Mouse (Mus musculus): ENCODE data around the gene P3h2.

The P3h2 gene

DNA sequence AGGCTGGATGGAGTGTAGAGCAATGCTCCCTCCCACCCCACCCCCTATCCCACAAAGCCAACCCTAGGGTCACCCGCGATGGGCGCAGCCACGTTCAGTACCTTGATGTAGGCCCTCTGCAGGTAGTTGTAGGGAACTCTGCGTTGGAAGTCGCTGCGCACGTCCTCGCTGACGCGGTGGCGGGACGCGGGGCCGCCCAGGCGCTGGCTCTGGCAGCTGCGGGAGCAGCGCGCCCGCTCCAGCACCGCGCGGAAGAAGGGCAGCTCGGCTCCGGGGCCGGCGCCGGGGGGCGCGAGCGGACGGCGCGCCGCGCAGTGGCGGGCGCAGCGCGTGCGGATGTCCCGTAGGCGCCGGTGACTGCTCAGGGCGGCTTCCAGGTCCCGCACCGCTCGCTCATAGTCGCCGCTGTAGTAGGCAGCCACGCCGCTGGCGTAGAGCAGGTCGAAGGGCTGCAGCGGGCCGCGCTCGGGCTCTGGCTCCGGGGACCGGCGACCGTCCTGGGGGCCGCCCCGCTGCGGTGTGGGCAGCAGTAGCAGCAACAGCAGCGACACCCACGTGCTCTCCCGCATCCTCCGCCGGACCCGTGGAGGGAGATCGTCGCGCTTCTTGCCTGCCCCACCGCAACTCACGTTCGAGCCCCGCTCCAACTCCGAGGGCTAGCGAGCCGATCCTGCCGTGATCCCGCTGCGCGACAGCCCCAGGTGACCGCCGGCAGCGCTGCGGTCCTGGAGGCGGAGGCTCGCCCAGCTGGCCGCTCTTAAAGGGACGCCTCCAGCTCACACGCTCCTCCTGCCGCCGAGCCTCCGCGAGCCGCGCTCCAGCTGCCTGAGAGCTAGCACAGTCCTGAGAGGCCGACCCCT lies at the start of gene P3h2:
Gene P3h2 (minus strand): TSS at position 670 of the 860 bp plus-strand sequence.
- peak; percentile 75 for DNase-seq

DNA sequence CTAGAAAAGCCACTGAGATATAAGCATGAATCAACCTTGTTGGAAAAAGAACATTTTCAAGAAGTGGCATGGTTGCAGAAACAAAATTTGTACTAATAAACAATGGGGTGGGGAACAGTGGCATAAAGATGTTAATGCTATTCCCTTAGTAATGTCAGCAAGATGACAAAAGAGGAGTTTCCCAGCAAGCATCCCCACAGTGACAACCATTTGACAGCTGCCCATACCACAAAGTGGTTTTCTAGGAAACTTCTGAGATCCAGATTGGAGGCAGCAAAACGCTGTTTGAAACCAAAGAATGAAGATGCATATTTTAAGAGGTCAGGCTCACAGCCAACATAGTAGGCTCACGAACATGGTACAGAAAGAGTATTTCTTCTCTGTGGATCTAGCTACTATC lies 46.7 kb upstream of the P3h2 start:
- no peak for DNase-seq

DNA sequence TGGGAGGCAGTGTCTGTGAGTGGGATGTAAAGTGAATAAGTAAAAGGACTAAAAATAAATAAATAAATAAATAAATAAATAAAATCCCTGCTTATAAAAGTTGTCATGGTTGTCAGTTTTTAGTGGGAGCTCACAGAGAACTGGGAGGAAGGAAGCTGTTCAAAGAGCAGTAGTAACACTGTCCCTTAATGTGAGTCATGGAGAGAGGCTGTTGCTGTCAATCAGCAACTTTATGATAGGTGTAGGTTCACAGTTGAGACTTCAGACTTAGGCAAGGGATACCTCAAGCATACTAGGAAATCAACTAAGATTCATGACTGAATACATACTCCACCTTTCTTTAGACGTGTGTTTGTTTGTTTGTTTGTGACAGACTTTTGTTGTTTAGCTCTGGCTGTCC lies 45.4 kb upstream of the P3h2 start:
- DNase-seq: no peak

DNA sequence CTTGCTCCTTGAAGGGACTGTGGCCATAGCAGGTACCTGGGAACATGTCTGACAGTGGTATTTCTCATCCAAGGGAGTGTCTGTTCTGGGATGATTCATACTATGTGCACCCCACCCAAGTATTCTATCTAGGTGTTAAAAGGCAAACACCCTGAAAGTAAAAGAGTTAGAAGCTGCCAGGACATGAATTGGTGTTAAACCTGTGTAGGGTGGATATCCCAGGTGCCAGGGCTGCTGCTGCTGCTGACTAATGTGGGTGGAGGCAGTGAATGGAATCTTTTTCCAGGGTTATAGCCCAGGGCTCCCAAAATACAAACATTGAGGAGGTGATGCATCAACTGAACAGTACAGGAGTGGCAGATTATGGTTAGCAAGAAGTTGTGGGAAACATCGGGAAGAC lies 41.3 kb upstream of the P3h2 start:
- DNase-seq: no peak

DNA sequence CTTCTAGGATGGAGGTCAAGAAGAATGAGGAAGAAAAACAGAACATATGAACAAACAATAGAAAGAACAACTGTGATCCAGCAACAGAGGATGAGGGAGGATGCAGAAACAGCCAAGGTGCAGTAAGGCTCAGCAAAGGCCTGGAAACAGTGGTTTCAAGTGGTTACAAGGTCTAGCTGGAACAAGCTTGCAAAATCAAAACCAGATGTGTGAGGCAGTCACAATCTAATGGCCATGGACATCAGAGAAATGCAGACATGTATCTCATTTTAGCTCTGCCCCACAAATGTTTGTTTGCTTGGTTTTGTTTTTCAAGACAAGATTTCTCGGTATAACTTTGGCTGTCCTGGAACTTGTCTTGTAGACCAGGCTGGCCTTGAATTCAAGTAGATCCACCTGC lies 25.5 kb upstream of the P3h2 start:
- no peak for DNase-seq

DNA sequence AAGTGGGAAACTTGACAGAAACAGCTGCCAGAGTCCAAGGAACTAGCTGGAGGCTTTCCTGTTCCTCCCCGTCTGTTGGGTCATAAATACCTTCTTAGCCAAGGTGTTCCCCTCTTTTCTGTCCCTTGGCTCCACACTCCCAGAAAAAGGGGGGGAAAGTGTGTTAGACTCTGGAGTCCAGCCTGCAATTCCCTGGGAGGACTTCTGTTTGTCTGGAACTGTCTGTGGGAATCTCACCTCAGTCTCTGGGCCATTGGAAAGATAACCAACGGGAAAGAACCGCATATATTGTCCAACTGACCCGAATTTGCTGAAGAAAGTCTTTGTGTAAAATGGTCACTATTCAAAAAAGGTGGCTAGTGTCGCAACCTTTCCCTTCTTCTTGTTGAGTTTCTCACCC lies 1.0 kb upstream of the P3h2 start:
- no peak for DNase-seq

DNA sequence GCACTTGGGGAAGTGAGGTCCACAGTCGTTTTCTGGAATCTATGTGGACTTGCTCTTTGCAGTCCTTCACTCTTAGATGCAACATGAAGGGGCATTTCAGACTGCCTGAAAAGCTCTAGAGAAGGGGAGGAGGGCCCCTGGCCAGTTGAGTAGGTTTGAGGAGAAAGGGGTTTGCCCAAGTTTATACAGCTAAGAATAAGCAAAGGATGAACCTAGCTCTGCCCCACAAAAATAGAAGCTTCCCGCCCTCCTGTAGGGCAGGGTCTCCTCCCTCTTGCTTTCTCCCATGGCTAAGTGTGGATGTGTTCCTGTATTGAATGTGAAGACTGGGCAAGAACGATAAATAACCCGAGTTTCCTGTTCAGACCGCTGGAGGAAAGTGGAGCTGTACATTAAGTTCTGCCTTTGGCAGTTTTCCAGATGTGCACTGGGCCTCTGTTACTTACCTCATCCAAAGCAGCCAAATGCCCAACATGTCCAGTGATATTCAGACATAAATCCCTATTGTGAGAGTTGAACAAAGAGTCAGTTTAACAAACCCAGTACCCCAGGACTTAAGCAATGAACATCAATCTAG lies 545 bp upstream of the P3h2 start:
- DNase-seq: peak; percentile 35

DNA sequence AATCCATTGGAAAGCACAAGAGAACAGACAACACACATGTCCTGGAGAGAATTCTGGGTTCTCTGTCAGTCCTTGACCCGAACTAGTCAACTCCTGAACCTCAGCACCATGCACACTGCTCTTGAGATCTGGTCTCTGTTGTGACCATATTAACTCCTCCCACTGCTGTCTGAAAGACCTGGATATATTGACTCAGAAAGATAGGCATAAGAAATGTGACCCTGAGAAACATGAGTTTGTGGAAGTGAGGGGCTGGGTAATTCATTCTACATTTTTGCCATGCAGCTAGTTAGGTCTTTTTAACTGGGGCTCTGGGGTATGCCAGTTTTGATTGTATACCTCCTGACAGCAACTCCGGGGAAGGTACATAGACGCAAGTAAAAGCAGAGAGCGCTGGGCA lies 1.3 kb downstream of the P3h2 start:
- no peak for DNase-seq

DNA sequence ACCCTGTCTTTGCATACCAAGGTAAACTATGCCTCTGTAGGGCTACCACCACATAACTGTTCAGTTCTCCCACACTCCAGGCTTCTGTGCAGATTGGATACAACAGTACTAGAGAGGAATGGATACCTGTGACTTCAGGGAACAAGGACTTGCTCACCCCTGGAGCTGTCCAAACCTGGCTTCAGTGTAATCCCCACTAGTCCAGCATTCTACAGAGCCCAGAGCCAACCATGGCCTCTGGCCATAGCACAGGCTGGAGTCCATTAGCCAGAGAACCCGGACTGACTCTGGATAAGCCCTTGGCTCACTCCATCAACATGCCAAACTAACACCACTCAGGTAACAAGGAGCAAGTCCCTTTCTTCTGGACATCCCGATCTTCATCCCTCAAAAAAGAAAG lies 2.7 kb downstream of the P3h2 start:
- peak; percentile 36 for DNase-seq

DNA sequence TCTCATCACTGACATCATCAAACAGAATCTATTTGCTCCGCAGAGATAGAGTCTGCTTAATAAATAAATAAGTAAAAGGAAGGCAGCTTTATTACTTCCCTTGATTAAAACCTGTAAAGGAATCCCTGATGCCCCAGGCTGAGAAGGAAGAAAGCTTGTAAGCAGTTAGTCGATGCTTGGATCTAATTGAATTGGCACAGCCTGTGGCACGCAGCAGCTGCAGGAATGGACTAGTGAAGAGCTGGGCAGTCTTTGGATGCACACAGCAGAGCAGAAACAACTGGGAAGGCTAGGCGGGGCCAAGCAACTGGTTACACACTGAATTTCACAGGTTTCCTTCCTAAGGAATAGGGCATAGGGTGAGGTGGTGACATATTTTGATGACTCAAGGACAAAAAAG lies 5.4 kb downstream of the P3h2 start:
- DNase-seq: no peak

DNA sequence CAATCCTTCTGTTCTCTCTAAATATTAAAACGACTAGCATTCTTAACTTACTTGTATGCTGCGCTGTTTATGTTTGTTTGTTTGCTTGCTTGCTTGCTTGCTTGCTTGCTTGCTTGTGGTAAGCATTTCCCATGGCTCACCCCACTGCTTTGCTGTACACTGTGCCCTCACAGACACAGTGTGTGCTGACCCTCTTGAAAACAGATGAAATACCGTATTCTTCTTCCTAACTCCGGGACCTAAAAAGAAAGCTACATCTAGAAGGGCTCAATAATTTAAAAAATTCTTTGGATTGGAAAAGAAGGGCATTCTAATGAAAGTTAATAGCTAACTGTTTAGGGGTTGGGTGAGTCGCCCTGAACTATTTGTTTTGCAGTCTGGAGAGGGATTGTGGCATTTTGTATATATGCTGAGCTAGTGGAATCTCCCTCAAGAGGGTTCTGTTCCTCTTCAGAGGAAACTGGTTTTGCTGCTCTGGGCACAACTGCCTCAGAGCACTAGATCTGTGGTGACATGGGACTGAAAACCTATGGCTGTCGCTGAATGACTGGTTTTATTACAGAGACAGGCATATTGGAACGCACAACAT lies 9.8 kb downstream of the P3h2 start:
- DNase-seq: no peak

DNA sequence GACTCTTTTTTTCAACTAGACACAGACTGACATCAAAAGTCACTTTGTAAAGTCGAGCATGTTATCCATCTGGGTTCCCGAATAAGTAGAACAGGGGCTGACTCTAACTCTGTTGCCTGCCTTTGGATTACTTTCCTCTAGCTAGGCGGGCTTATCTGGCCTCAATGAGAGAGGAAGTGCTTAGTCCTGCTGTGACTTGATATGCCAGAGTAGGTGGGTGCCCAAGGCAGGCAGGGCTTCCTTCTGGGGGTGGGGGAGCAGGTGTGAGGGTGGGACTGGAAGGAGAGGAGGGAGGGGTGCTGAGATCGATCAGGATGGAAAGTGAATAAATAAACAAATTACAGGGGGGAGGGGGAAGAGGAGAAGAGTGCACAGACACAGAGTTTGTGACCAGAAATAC lies 11.7 kb downstream of the P3h2 start:
- no peak for DNase-seq

DNA sequence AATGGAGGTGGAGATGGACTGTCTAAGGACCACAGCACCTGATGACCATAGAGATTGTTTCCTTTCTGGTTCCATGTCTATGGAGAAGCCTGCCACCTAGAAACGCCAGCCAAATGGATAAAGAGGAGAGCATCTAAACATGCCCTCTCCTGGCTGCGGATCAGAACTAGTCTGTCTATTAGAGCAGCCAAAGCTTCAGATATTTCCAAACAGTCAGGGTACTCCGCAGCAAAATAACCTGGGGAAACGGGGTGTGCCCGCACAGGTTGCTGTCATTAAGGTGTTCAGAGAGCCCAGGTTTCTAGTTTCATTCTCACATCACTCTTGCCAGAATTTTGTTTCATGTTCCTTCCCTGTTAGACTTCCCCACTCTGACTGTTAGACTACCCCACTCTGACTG lies 16.6 kb downstream of the P3h2 start:
- DNase-seq: no peak

DNA sequence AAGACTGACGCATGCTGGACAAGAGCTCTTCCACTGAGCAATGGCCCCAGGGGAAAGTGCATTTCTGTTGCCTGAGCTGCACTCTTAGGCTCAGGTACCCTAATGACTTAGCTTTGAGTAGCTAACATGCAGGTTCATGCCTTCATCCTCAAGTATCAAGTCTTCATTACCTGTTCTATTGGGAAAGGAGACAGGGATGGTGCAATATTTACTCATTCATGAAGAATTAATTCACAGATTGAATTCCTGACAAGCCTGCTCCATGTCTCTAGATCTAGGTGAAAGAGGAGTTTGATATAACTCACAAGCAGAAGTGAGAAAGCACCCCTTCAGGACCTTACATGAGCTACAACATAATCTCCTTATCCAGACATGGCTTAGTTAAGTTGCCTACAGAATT lies 17.3 kb downstream of the P3h2 start:
- DNase-seq: no peak

DNA sequence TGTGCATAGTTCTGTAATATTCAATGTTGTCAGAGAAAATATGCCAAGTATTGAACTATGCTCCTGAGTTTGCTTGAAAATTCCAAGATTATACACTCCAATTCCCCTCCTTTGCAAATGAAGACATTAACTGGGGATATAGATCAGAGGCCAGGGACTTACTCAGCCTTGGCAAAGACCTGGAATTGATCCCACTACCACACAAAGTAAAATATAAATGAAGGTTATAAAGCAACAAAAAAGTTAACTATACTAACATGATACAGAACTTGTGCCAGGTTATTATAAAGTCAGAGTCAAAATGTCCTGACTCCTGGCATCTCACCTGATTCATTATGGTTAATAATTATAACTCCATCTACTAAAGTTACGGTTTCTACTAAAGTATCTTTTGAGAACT lies 18.6 kb downstream of the P3h2 start:
- no peak for DNase-seq

DNA sequence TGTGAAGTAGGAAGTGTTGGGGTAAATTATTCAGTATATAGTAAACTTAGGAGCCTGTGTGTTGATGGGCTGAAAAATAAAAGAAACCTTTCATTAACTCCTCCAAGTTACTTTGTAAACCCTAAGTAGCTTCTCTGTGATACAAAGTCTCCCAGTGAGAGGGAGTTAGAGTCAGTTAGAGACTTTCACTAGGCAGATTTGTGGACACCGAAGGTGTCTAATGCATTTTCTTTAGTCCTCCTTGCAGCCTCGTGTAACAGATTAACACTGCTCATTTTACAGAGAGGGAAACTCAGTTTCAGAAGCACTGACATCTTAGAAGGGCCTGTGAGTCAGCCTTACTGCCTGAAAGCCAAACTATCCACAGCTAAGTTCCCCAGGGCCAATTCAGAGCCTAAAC lies 20.4 kb downstream of the P3h2 start:
- no peak for DNase-seq

DNA sequence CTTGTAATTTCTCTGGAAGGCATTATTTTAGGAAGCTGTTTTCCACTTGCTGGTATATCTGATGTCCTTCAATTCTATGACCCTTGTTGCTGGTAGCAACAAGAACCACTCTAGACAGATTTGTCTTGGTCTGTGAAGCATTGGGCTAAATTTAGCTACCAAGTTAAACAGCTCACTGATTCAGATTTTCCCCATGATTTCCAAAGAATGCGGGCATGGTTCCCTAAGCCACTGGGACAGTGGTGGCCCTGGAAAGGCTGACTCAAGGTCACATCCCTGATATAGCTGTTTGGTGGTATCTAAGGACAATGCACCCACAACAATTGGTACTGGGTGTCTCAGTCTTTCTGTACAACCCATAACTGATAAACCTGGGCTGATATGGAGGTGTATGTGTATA lies 22.8 kb downstream of the P3h2 start:
- DNase-seq: peak; percentile 92

DNA sequence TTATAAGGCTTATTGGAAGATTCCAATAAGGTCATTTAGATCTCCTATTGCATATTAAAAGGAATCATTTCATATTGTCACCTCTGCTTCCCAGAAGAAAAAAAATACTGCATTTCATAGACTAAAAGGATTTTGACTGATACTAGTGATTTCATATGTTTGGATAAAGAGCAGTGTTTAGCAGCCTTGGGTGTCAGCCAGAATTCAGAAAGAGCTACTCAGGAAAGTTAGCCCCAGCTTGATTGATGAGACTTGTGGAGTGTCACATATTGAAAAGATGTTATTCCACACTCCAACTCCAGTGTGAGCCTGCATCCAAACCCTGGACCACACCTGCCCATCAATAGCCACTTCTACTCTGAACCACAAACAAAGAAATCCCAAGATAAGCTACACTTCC lies 23.2 kb downstream of the P3h2 start:
- DNase-seq: no peak

DNA sequence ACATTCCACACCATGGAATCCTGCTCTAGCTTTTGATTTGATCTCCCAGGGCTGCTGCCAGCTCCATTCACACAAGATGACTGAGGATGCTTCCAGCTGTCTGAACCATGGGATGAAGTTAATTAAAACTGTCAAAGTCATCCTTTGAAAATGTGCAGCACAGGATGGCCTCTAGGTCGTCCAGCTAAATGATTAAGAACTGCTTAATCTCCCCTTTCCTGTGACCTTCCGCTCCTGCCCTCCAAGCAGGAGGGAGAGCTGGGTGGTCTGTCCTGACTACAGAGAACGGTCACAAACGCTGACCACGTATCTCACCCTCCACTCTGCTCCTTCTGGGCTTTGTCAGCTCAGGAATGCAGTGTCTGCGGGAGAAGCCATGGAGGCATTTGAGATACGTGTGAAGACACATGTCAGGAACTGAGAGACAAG lies 26.6 kb downstream of the P3h2 start:
- no peak for DNase-seq

DNA sequence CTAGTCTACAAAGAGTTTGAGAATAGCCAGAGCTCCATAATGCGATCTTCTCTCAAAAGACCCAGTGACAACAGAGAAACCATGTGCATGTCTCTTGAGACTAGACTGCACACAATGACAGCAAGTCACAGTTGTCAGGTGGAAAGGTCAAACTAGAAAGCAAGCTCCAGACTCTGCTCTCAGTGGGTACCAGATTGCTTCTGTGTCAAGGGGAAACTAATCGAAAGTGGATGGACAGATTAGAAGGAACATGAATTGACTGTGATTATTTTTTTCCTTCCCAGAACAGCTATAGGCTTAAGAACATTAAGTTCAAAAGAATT lies 27.5 kb downstream of the P3h2 start:
- DNase-seq: no peak

DNA sequence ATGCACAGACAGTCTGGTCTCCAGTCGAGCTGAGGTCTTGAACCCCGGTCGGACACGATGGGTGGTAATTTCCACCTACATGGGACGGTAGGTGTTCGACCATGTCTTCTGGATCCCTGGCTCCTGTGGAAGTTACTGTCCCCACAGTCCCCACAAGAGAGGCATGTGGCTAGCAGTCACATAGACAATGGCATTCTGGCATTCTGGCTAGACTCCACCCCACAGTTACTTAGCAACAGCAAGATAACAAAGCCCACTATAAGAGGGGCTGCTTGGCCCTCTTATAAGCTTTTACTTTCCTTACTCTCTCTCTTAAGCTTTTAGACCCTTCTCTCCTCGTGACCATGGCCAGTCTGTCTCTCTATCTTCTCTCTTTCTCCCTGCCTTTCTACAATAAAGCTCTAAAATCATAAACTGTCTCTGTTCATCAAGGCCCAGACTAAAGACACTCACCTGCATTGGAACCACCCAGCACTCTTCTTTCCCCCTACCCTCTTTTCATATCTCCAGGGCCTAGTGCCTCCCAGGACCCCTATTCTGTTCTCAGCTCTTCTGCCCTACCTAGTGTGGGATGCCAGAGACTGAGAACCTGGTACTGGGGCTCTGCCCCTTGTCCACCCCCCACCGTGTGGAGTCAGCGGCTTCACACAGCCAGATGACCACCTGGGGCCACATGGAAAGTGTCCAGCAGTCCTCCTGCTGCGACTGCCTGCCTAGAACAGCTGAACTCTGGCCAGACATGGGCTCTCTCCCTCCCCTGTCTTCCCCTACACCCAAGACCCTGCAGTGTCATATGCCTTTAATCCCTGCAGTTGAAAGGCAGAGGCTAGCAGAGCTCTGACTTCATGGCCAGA lies 28.1 kb downstream of the P3h2 start:
- peak; percentile 86 for DNase-seq

DNA sequence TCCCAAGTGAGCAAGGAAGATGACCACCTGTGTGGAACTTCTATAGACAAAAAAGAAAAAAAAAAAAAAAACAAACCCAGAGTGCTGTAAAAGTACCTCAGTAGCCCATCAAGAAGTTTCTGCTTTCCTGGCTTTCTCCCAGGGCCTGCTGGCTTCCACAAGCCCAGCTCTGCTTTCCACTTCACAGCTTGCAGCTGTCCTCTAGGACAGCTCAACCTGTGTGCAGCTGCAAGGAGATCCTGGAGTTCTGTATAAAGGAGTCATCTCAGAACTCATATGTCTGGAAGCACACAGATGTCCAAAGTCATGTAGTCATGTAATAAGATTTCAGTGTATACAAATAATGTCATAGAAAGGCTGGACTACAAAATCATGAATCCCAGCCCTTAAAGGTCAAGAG lies 30.5 kb downstream of the P3h2 start:
- no peak for DNase-seq

DNA sequence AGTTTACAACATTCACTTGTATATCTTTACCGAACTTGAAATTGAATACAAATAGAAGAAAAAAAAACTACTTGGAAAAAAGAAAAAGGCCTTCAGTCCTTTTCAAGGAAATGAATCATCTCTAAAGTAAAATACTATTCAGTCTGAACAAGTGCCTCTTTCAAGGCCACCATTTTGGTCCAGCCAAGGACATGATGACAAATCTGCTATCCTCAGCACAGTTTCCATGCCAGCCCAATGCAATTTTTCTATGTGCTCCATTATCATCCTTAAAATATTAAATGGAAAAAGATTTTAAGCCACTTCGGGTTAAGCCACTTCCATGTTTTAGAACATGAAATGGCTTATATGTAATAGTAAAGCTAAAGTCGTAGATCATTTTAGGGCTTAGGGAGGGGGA lies 35.2 kb downstream of the P3h2 start:
- DNase-seq: no peak

DNA sequence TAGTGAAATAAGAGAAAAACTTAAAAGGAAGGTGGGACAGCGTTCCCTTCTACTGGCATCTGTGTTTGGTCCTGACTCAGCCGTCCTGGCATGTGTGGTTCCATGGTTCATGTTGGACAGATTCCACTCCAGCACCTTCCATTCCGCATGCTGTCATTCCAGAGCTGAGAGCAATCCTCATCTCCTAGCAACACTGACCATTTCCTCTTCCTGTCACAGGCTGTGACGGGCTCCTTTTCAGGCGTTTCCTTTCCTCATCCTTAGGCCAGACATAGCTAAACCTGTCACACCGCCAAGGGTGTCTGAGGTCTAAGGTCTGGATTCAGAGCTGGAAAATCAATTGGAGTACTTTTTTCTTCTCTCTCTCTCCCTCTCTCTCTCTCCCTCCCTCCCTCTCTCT lies 40.5 kb downstream of the P3h2 start:
- DNase-seq: no peak
